Mouse (Mus musculus): ENCODE measurements around the gene Vmn1r45. TPM values are rescaled to one million over a fixed set of nuclear protein-coding genes. Genes with fewer than 3 reads are reported as not detected.
"Not testable (repeated sequence)": the region's sequence is repeated elsewhere in the genome, so short reads cannot be mapped to it uniquely, and the experiment has no call there.

The Vmn1r45 gene
- total RNA-seq (2014; rRNA removed) = not detected in 2 replicates
- polyA plus RNA-seq (2015; fragmentation: Nextera tagmentation; extraction: Ambion mirVana) = not detected in 2 replicates

- not testable (repeated sequence) for DNase-seq; H3K36me3 ChIP-seq (ENCODE audit: insufficient read depth); H3K4me1 ChIP-seq (ENCODE audit: insufficient read depth); H3K9me3 ChIP-seq (ENCODE audit: low read length); H3K9ac ChIP-seq; H3K27ac ChIP-seq (ENCODE audit: low read depth, low read length); H3K4me3 ChIP-seq (ENCODE audit: low read depth, low read length); H3K4me2 ChIP-seq (ENCODE audit: low read depth); H3K27me3 ChIP-seq (ENCODE audit: insufficient read depth, low read length); ATAC-seq
- WGBS = 91% methylated on average over 2 of the region's 2 CpGs
Measured at GRCm38 (mm10) chr6:89940498-89940897, at the start of gene Vmn1r45. Gene Vmn1r45, minus strand, starts transcription at chr6:89940598.

- Histone ChIP-seq H3K27me3 (ENCODE audit: insufficient read depth, low read length) (no peaks in the 10 kb centered on the region), H3K4me1 (ENCODE audit: insufficient read depth) (no peaks in the 10 kb centered on the region), H3K9me3 (ENCODE audit: low read length) (no peaks in the 10 kb centered on the region), H3K4me2 (ENCODE audit: low read depth) (no peak overlapping the region), H3K4me3 (ENCODE audit: low read depth, low read length) (no peak overlapping the region), H3K9ac (no peak overlapping the region), H3K36me3 (ENCODE audit: insufficient read depth) (no peaks in the 10 kb centered on the region), H3K27ac (ENCODE audit: low read depth, low read length) (no peak overlapping the region)
- no peak for ATAC-seq
- DNase-seq = no peak
- no peak for TF ChIP-seq CTCF (IDR thresholded peaks at IDR 0.05; ENCODE audit: low read depth)
- WGBS = 24% methylated on average over 1 of the region's 1 CpGs
Measured at GRCm38 (mm10) chr6:89985989-89986388, 45.6 kb upstream of the Vmn1r45 start.

GRCm38 (mm10) chr6:89969013-89969412 is 28.6 kb upstream of the Vmn1r45 start, which contains the start of gene Vmn1r46:
Gene Vmn1r46, plus strand, starts transcription at chr6:89969313.
- no peak for TF ChIP-seq CTCF (IDR thresholded peaks at IDR 0.05; ENCODE audit: low read depth)
- no peak for DNase-seq
- 66% methylated on average over 2 of the region's 2 CpGs for WGBS

GRCm38 (mm10) chr6:89966341-89966740 is 25.9 kb upstream of the Vmn1r45 start:
- Histone ChIP-seq H3K27ac (ENCODE audit: low read depth, low read length) (no peak overlapping the region), H3K4me3 (ENCODE audit: low read depth, low read length) (no peak overlapping the region), H3K27me3 (ENCODE audit: insufficient read depth, low read length) (no peaks in the 10 kb centered on the region), H3K9ac (no peak overlapping the region), H3K4me1 (ENCODE audit: insufficient read depth) (no peaks in the 10 kb centered on the region), H3K4me2 (ENCODE audit: low read depth) (no peak overlapping the region), H3K36me3 (ENCODE audit: insufficient read depth) (no peaks in the 10 kb centered on the region), H3K9me3 (ENCODE audit: low read length) (no peaks in the 10 kb centered on the region)
- no peak for TF ChIP-seq CTCF (IDR thresholded peaks at IDR 0.05; ENCODE audit: low read depth)
- no peak for DNase-seq
- no peak for ATAC-seq

More at GRCm38 (mm10) chr6:89969013-89969412, 28.6 kb upstream of the Vmn1r45 start, which contains the start of gene Vmn1r46:
- no peaks in the 10 kb centered on the region for H3K36me3 ChIP-seq (ENCODE audit: insufficient read depth)
- no peak within 1 kb of the TSS for H3K9ac ChIP-seq
- no peak within 1 kb of the TSS for H3K4me2 ChIP-seq (ENCODE audit: low read depth)
- no peaks in the 10 kb centered on the region for H3K27me3 ChIP-seq (ENCODE audit: insufficient read depth, low read length)
- peaks cover 7% of the 10 kb centered on the region; the same call in 1 of the 2 replicates for H3K9me3 ChIP-seq (ENCODE audit: low read length)
- ATAC-seq = no peak
- H3K4me1 ChIP-seq (ENCODE audit: insufficient read depth) = no peaks in the 10 kb centered on the region
- no peak within 1 kb of the TSS for H3K4me3 ChIP-seq (ENCODE audit: low read depth, low read length)
- no peak within 1 kb of the TSS for H3K27ac ChIP-seq (ENCODE audit: low read depth, low read length)

- no peak overlapping the region for H3K4me3 ChIP-seq (ENCODE audit: low read depth, low read length)
- no peaks in the 10 kb centered on the region for H3K4me1 ChIP-seq (ENCODE audit: insufficient read depth)
- ATAC-seq = no peak
- no peak overlapping the region for H3K27ac ChIP-seq (ENCODE audit: low read depth, low read length)
- WGBS = 71% methylated on average over 2 of the region's 2 CpGs
- no peak overlapping the region for H3K9ac ChIP-seq
- no peaks in the 10 kb centered on the region for H3K9me3 ChIP-seq (ENCODE audit: low read length)
- no peak overlapping the region for H3K4me2 ChIP-seq (ENCODE audit: low read depth)
- DNase-seq = no peak
- no peaks in the 10 kb centered on the region for H3K36me3 ChIP-seq (ENCODE audit: insufficient read depth)
- no peaks in the 10 kb centered on the region for H3K27me3 ChIP-seq (ENCODE audit: insufficient read depth, low read length)
- TF ChIP-seq CTCF (IDR thresholded peaks at IDR 0.05; ENCODE audit: low read depth) = no peak
Measured at GRCm38 (mm10) chr6:89953556-89953955, 13.2 kb upstream of the Vmn1r45 start.

- DNase-seq = no peak
- Histone ChIP-seq H3K4me3 (ENCODE audit: low read depth, low read length) (no peak overlapping the region), H3K4me1 (ENCODE audit: insufficient read depth) (no peaks in the 10 kb centered on the region), H3K9ac (no peak overlapping the region), H3K9me3 (ENCODE audit: low read length) (no peaks in the 10 kb centered on the region), H3K4me2 (ENCODE audit: low read depth) (no peak overlapping the region), H3K27ac (ENCODE audit: low read depth, low read length) (no peak overlapping the region), H3K36me3 (ENCODE audit: insufficient read depth) (no peaks in the 10 kb centered on the region), H3K27me3 (ENCODE audit: insufficient read depth, low read length) (no peaks in the 10 kb centered on the region)
- WGBS = 86% methylated on average over 2 of the region's 2 CpGs
- TF ChIP-seq CTCF (IDR thresholded peaks at IDR 0.05; ENCODE audit: low read depth) = no peak
- no peak for ATAC-seq
Measured at GRCm38 (mm10) chr6:89940926-89941325, 528 bp upstream of the Vmn1r45 start.

- DNase-seq = peak; percentile 0
- no peaks in the 10 kb centered on the region for H3K36me3 ChIP-seq (ENCODE audit: insufficient read depth)
- H3K27ac ChIP-seq (ENCODE audit: low read depth, low read length) = no peak overlapping the region
- no peaks in the 10 kb centered on the region for H3K27me3 ChIP-seq (ENCODE audit: insufficient read depth, low read length)
- no peak overlapping the region for H3K4me3 ChIP-seq (ENCODE audit: low read depth, low read length)
- H3K9ac ChIP-seq = no peak overlapping the region
- no peaks in the 10 kb centered on the region for H3K4me1 ChIP-seq (ENCODE audit: insufficient read depth)
- 58% methylated on average over 2 of the region's 2 CpGs for WGBS
- H3K9me3 ChIP-seq (ENCODE audit: low read length) = 0 out of 2 replicates have a peak, but pooled peaks cover 3% of the 10 kb centered on the region
- ATAC-seq = peak; percentile 53; the same call in 1 of the 2 replicates
- no peak for TF ChIP-seq CTCF (IDR thresholded peaks at IDR 0.05; ENCODE audit: low read depth)
- H3K4me2 ChIP-seq (ENCODE audit: low read depth) = no peak overlapping the region
Measured at GRCm38 (mm10) chr6:89883812-89884211, 56.6 kb downstream of the Vmn1r45 start.

Measured in forebrain, postnatal 0 days (tissue).